Mouse (Mus musculus): Measurements from ENCODE around the gene Auts2.

- no peak for TF ChIP-seq CTCF (IDR thresholded peaks at IDR 0.05; ENCODE audit: low read depth)
- no peak for TF ChIP-seq EP300 (IDR thresholded peaks at IDR 0.05; ENCODE audit: low read depth)
Measured at GRCm38 (mm10) chr5:132162206-132162533, 381.0 kb downstream of the Auts2 start.
